Mouse (Mus musculus): ENCODE results near the gene Gabrg1.

- TF ChIP-seq TCF3 (IDR thresholded peaks at IDR 0.05; ENCODE audit: insufficient read length, low read depth) (no peak), POLR2A (IDR thresholded peaks at IDR 0.05; ENCODE audit: insufficient read length, low read depth) (no peak), REST (IDR thresholded peaks at IDR 0.05; ENCODE audit: insufficient read depth, insufficient read length) (no peak), CEBPB (IDR thresholded peaks at IDR 0.05; ENCODE audit: insufficient read depth, poor library complexity, severe bottlenecking) (no peak)
Measured at GRCm38 (mm10) chr5:70842192-70843095, at the start of gene Gabrg1.

Data from myocyte (in vitro differentiated cells).